Mouse (Mus musculus) ES-E14 (cell line): ENCODE data around the gene Hdac10. TPM values are rescaled to one million over a fixed set of nuclear protein-coding genes. Genes with fewer than 3 reads are reported as not detected.

Source experiments
- DNase-seq: peaks from one replicate; pipeline ENCODE4 v3.0.0-alpha.2; 2013; ENCODE audit warnings: low read depth, low spot score
- H3K27ac ChIP-seq: 2 replicates; pipeline ENCODE4 v1.5.1; 2012; ENCODE audit warnings: low read depth, mild to moderate bottlenecking, low read length, moderate library complexity, mixed read lengths; ENCODE audit not compliant: poor library complexity, insufficient read depth, severe bottlenecking
- H3K36me3 ChIP-seq: 2 replicates; pipeline ENCODE4 v1.6.1; 2012; ENCODE audit warnings: mild to moderate bottlenecking, low read length, moderate library complexity, mixed read lengths; ENCODE audit not compliant: control insufficient read depth, poor library complexity, insufficient read depth, severe bottlenecking
- H3K4me1 ChIP-seq, 2 experiments: fragments of 150-350 bp in 1 of 2; sonication (generic) in 1 of 2; 2 replicates each; pipeline ENCODE4 v1.6.1; 2012; ENCODE audit warnings: low read length in 2 of 2, mild to moderate bottlenecking in 1 of 2, mixed read lengths in 1 of 2; ENCODE audit not compliant: control insufficient read depth in 2 of 2, insufficient read depth in 2 of 2, poor library complexity in 1 of 2
- H3K4me3 ChIP-seq, 2 experiments: fragments of 150-350 bp in 1 of 2; sonication (generic) in 1 of 2; 2 replicates each; pipeline ENCODE4 v1.5.1; 2012; ENCODE audit warnings: low read length in 2 of 2, low read depth in 1 of 2, mild to moderate bottlenecking in 1 of 2, mixed read lengths in 1 of 2; ENCODE audit not compliant: insufficient read depth in 1 of 2, poor library complexity in 1 of 2, severe bottlenecking in 1 of 2
- H3K9ac ChIP-seq: 2 replicates; pipeline ENCODE4 v1.6.1; 2012; ENCODE audit warnings: low read depth, mild to moderate bottlenecking, low read length, mixed read lengths; ENCODE audit not compliant: poor library complexity, insufficient read depth, severe bottlenecking
- H3K9me3 ChIP-seq: fragments of 150-350 bp; sonication (generic); 2 replicates; pipeline ENCODE4 v1.6.1; 2012; ENCODE audit warnings: low read depth, mild to moderate bottlenecking, low read length; ENCODE audit not compliant: control insufficient read depth, insufficient read depth
- CHD2 ChIP-seq: IDR thresholded peaks from 2 replicates; pipeline ENCODE4 v1.6.1; 2014; ENCODE audit warnings: mild to moderate bottlenecking, low read depth, low read length, inconsistent platforms
- HCFC1 ChIP-seq: IDR thresholded peaks from 2 replicates; pipeline ENCODE4 v1.6.1; 2012; ENCODE audit warnings: low read length, inconsistent platforms, borderline replicate concordance; ENCODE audit not compliant: insufficient read depth
- MAFK ChIP-seq: IDR thresholded peaks from 2 replicates; pipeline ENCODE4 v1.6.1; 2014; ENCODE audit warnings: mild to moderate bottlenecking, low read depth, low read length, inconsistent platforms; ENCODE audit not compliant: insufficient read depth
- ZC3H11A ChIP-seq: IDR thresholded peaks from 2 replicates; pipeline ENCODE4 v1.6.1; 2012; ENCODE audit warnings: low read depth, mild to moderate bottlenecking, inconsistent platforms, low read length, borderline replicate concordance
- ZNF384 ChIP-seq: IDR thresholded peaks from 2 replicates; pipeline ENCODE4 v1.6.1; 2012; ENCODE audit warnings: low read depth, low read length, inconsistent platforms
- in situ Hi-C, 2 experiments: fragments of 600-800 bp; cut with MboI; formaldehyde crosslinking; loops; one replicate each; pipeline ENCODE4 v1.15.1; 2025; ENCODE audit warnings: low sequenced_read_pairs in 2 of 2, inconsistent platforms in 1 of 2; ENCODE audit not compliant: unreplicated experiment in 2 of 2
- total RNA-seq: library from RNA; depleted of rRNA; stranded (reverse); fragments of 300-350 nt; gene quantifications from 2 replicates; pipeline ENCODE4 v1.2.3, GENCODE M21; 2012

Hdac10 gene
- total RNA-seq, 1 experiment: 7.4 TPM

GRCm38 (mm10) chr15:89147024-89147423, 18.5 kb upstream of the Hdac10 start:
- TF ChIP-seq HCFC1: no peak
- peak overlapping the region; percentile 45 to 65; a peak in 2 of 4 replicates for H3K4me3 ChIP-seq
- peaks cover 4% of the 10 kb centered on the region; the same call in 1 of the 2 replicates for H3K36me3 ChIP-seq
- peaks cover 0 to 25% of the 10 kb centered on the region in 2 experiments; a peak in 3 of 4 replicates for H3K4me1 ChIP-seq
- H3K27ac ChIP-seq: no peak overlapping the region
- no peaks in the 10 kb centered on the region for H3K9me3 ChIP-seq
- DNase-seq: no peak
- in situ Hi-C loops: no loop called here
- H3K9ac ChIP-seq: 0 out of 2 replicates have a peak overlapping the region, but pooled peaks have one; percentile 1

- DNase-seq: peak; percentile 73
Observed at GRCm38 (mm10) chr15:89146537-89146936, 18.0 kb upstream of the Hdac10 start.

DNA sequence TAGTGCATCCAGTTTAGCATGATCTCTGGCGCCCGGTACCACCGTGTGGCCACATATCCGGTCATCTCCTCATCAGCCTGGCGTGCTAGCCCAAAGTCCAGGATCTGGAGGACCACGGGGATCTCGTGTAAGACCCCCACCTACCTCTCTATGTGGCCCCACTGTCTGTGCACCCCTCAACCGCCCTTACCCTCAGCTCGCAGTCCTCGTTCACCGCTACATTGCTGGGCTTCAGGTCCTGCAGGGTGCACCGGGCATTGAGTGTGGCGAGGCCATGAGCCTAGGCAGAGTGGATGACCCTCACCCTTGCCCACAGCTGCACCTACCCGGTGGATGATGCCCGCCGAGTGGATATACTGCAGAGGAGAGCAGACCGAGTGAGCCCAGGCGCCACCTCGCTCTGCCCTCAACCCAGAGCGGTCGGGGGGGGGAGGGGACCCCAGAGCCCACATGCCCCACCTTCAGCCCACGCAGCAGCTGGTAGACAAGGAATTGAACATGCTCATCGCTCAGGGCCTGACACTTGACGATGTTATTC, 17.4 kb upstream of the Hdac10 start:
- in situ Hi-C loops: no loop called here
- H3K4me1 ChIP-seq: peaks cover 0 to 32% of the 10 kb centered on the region in 2 experiments; a peak in 3 of 4 replicates
- no peak overlapping the region for H3K27ac ChIP-seq
- peaks cover 4% of the 10 kb centered on the region; the same call in 1 of the 2 replicates for H3K36me3 ChIP-seq
- DNase-seq: no peak
- H3K4me3 ChIP-seq: peak overlapping the region; percentile 45 to 65; a peak in 2 of 4 replicates
- no peak for TF ChIP-seq ZNF384
- TF ChIP-seq ZC3H11A: no peak
- TF ChIP-seq HCFC1: no peak
- no peak for TF ChIP-seq CHD2
- no peak for TF ChIP-seq MAFK
- H3K9ac ChIP-seq: peak overlapping the region; percentile 27; the same call in 1 of the 2 replicates
- H3K9me3 ChIP-seq: no peaks in the 10 kb centered on the region

More at GRCm38 (mm10) chr15:89146537-89146936, 18.0 kb upstream of the Hdac10 start:
- Histone ChIP-seq H3K36me3 (peaks cover 4% of the 10 kb centered on the region; the same call in 1 of the 2 replicates), H3K4me3 (peak overlapping the region; percentile 45 to 65), H3K27ac (no peak overlapping the region), H3K4me1 (peaks cover 0 to 26% of the 10 kb centered on the region in 2 experiments; a peak in 3 of 4 replicates), H3K9ac (0 out of 2 replicates have a peak overlapping the region, but pooled peaks have one; percentile 1), H3K9me3 (no peaks in the 10 kb centered on the region)
- in situ Hi-C loops: no loop called here
- TF ChIP-seq ZC3H11A (no peak), CHD2 (no peak), HCFC1 (no peak), MAFK (no peak), ZNF384 (no peak)

DNA sequence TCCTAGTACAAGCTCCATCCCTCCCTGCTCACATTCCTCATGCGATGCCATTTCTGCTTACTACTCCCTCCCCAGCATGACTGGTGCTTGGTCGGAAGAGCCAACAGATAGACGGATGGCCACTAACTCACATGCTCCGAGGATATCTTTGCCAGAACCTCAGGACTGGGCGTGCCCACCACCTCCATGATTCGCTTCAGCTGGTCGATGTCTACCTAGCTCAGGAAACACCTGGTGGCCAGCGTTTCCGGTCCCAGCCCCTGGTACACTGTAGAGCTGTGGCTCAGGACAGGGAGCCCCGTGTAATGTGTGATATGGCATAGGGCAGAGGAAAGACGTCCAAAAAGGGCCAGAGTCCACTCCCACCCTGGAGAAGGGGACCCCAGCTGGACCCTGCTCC, 16.5 kb upstream of the Hdac10 start:
- peaks cover 0 to 31% of the 10 kb centered on the region in 2 experiments; a peak in 3 of 4 replicates for H3K4me1 ChIP-seq
- no peak for DNase-seq
- H3K27ac ChIP-seq: no peak overlapping the region
- in situ Hi-C loops: no loop called here
- H3K9me3 ChIP-seq: no peaks in the 10 kb centered on the region
- H3K36me3 ChIP-seq: peaks cover 4% of the 10 kb centered on the region; the same call in 1 of the 2 replicates
- H3K9ac ChIP-seq: no peak overlapping the region
- H3K4me3 ChIP-seq: no peak overlapping the region
- TF ChIP-seq ZNF384 (no peak), CHD2 (no peak), HCFC1 (no peak), MAFK (no peak)

DNA sequence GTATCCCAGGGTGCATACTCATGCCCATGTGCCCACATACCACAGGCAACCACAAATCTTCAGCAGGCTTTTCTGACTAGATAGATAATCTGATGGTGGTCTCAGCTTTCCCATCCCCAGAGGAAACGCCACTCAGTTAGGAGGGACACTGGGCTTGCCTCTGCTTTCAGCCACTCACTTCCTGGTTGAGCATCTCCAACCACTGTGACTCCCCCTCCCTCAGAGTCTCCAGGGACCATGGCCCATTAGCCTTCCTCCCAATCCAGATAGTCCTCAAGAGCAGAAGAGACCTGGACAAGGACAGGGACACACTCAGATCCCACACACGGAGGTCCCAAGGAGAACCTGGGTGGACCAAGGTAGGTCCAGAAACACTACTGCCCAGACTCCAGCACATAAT, 14.6 kb upstream of the Hdac10 start:
- Histone ChIP-seq H3K4me3 (no peak overlapping the region), H3K4me1 (peaks cover 0 to 26% of the 10 kb centered on the region in 2 experiments; a peak in 3 of 4 replicates), H3K27ac (no peak overlapping the region), H3K9ac (no peak overlapping the region), H3K36me3 (peaks cover 4% of the 10 kb centered on the region; the same call in 1 of the 2 replicates), H3K9me3 (no peaks in the 10 kb centered on the region)
- in situ Hi-C loops: no loop called here
- no peak for DNase-seq
- TF ChIP-seq MAFK (no peak), HCFC1 (no peak), ZNF384 (no peak), CHD2 (no peak), ZC3H11A (no peak)
